Mouse (Mus musculus): ENCODE results near the gene Rint1.
"Not testable (repeated sequence)": the region's sequence is repeated elsewhere in the genome, so short reads cannot be mapped to it uniquely, and the experiment has no call there.

Gene Rint1

GRCm38 (mm10) chr5:23826321-23827004 lies 39.0 kb downstream of the Rint1 start:
- DNase-seq (ENCODE audit: low spot score), result peak; percentile 85

DNA sequence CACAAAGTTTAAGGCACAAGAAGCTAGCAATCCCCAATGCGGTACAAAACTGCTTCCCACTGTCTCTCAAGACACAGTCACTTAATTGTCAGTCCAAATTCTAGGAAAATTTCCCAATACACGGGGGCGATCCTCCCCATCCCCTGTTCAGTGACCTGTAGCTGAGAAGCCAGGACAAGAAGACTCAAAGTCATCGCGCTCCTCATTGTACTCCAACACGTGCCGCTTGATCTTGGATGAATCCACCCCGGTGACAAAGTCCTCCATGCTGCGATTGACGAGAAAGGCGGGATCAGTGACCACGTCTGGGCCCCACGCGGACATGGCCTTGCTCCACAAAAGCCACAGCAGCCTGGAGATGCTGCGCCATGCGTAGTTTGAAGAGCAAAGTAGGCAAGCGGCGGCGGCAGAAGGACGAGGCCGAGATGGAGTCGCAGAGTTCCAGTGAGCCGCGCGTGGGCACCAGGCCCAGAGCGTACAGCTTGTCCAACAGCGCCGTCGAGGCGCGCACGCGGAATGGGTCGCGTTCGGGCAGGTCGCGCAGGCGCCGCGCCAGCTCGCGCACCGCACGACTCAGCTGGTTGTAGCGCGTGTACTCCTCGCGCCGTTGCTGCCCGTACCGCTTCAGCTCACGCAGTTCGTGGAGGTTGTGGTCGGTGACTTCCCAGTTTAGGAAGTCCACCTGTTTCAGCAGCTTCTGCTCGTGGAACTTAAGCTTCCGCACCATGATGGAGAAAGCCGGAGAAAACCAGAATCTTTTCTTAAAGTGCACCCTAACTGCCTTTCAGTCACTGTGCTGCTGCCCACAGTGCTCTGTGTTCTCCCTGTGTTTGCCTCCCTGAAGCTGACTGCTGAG lies 43.6 kb downstream of the Rint1 start:
- peak; percentile 64 for DNase-seq (ENCODE audit: low spot score)

GRCm38 (mm10) chr5:23835691-23836090 lies 48.2 kb downstream of the Rint1 start:
- not testable (repeated sequence) for DNase-seq (ENCODE audit: low spot score)

- no peak for DNase-seq (ENCODE audit: low spot score)
These were observed 50.6 kb downstream of the Rint1 start for GRCm38 (mm10) chr5:23838158-23838557.

DNA sequence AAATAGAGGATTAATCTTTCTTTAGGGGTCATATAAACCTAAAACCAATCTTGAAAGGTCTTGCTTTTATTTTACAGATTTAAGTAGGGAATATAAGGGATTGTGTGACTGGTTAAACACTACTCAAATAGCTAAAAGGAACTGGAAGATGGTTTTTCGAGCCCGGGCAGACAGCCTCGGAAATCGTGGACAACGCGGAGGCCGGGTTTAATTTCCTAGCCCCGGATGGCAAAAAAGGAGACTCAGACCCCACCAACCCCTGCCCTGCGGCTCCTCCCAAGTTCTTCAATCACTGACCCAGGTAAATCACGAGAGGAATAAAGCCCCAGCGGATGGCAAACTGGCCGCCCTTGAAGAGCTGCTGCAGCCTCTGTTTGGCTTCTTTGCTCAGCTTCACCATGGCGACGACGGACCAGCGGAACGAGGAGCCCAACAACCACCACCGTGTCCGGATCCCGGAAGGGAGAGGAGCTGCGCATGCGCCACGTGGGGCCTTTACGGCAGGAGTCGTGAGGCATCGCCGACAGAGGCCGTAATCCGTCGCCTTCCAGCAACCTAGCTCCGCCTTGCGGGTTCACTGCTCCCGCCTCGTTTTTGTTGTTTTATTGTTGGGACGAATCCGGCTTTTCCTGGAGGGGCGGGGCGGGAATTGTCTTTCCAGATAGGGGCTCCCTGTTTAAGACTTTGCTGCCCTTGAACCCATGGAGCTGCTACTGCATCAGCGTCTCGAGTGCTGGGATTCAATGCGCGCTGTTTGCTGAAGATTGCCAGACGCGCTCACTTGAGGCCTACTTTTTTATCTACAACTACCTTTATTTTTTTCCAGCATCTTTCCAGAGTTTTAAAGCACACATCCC lies 56.4 kb downstream of the Rint1 start, which contains the start of gene Tomm7:
TSS of gene Tomm7 (minus strand) at position 488 of the 857 bp plus-strand sequence.
- DNase-seq (ENCODE audit: low spot score), result peak; percentile 97

GRCm38 (mm10) chr5:23844531-23844841 lies 57.0 kb downstream of the Rint1 start:
- DNase-seq (ENCODE audit: low spot score), result peak; percentile 75

- DNase-seq (ENCODE audit: low spot score), result peak; percentile 11
These were observed 57.6 kb downstream of the Rint1 start for GRCm38 (mm10) chr5:23845141-23845540.

- DNase-seq (ENCODE audit: low spot score), result peak; percentile 98
These were observed 63.0 kb downstream of the Rint1 start for GRCm38 (mm10) chr5:23850345-23851159.

DNA sequence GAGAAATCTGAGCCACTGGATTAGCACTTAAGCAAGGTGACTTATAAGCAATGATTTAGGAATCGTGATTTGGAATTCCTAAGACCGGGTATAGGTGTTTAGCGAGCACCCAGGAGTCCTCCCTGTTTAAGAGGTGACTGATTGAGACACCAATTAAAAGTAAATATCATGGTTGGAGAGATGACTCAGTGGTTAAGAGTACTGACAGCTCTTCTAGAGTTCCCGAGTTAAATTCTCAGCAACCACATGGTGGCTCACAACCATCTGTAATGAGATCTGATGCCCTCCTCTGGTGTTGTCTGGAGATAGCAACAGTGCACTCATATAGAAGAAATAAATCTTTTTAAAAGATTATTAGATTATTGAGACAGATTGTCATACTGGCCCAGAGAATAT lies 63.6 kb downstream of the Rint1 start:
- DNase-seq (ENCODE audit: low spot score), result not testable (repeated sequence)

DNA sequence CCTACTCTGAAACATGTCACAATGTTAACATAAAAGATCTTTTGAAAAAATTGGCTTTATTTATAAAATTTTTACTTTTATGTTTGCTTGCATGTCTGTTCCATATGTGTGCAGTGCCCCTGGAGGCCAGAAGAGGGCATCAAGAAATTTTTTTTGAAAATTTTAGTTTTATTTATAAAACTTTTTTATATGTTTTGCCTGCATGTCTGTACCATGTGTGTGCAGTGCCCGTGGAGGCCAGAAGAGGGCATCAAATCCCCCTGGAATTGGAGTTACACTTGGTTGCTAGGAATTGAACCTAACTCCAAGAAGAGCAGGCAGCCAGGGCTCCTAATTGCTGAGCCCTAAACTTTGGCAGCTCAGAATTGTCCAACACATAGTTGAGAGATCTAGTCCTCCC lies 65.4 kb downstream of the Rint1 start:
- peak; percentile 59 for DNase-seq (ENCODE audit: low spot score)

DNA sequence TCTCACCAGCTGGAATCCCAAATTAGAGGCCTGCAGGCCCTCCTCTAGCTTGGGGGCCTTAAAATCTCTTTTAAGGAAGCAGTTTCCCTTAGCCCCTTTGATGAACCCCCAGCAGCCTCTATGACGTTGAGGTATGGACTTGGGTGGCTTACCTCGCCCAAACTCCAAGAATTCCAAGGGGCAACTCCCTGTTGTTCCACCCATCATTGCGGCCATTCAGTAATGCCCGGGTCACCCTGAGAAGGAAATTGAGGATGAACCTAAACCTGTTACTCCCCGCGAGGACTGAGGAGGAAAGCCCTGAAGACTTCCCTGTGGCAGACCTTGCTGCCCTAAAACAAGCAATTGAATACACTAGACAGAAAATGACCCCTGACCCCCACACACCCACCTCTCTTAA lies 68.0 kb downstream of the Rint1 start:
- peak; percentile 21 for DNase-seq (ENCODE audit: low spot score)

DNA sequence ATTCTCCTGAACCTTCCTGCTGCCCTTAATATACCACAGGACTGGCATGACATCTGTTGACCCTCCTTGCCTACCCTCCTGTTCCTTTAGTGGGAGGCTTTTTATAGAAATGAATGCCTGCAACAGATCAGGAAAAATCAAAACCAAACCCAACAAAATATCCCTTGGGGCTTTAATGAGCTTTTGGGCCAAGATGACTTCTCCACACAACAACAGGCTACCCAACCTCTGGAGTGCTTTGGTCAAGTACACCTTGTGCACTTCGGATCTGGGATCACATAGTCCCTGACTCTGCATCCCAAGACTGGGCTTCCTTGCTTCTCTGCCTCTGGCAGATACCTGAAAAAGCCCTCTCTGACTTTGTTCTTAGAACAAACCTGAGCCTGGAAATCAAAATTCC lies 68.7 kb downstream of the Rint1 start:
- DNase-seq (ENCODE audit: low spot score), result peak; percentile 9

DNA sequence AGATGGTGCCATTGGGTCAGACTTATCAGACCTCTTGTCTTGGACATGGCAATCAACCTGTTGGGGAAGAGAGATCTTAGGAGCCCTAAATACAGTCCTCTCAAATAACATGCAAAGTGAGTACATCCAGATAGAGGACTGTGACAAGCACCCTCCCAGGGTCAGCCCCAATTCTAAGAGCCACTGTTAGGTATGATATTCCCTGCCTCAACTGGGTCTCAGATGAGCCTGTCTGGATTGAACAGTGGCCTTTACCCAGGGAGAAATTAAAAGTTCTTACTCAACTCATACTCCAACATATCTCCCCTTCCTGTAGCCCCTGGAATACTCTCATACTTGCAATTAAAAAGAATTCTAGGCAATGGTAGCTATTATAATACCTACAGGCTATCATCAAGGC lies 69.7 kb downstream of the Rint1 start:
- DNase-seq (ENCODE audit: low spot score), result no peak

DNA sequence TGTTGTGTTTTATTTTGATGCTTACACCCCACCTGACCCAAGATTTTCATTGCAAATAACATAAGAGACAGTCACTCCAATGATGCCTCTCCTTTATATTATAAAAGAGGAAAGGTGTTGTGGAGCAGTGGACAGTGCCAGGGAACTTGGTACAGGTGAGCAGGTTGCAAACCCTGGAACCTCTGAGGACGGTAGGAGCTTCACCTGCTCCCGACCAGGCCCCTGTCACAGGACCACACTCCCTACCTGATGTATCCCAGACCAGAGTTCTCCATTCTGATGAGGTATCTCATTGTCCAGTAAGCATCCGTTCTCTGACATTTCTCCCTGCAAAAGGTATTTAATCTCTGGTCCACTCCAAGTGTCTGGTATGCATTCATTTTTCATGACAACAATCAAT lies 70.5 kb downstream of the Rint1 start:
- peak; percentile 23 for DNase-seq (ENCODE audit: low spot score)

- peak; percentile 40 for DNase-seq (ENCODE audit: low spot score)
These were observed 71.1 kb downstream of the Rint1 start for GRCm38 (mm10) chr5:23858643-23859042.

DNA sequence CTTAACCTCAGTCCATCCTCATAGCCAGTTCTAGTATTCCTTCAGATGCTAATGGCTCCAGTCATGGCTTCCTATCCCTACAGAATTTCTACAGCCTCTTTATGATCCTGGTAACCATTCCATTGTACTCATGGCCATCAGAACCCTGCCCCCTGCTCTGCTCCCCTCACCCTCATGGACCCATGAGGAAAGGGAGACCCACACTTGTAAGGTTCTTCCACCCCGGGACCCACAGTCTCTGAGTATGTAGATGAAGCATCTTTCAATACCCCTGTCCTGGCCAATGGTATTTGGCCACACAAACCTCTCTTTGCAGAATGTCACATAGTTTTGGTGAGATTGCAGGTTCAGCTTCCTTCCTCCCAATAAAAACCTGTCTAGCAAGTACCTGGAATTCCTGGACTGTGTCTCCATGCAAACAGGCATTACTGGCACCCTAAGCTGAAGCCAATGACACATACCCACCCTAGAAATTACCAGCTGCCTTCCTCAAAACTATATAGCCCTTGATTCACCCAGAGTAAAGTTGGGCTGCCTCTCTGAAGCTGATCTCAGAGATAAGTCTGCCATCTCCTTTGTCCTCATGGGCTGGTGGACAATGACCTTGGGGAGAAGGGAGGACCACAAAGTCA lies 71.7 kb downstream of the Rint1 start:
- DNase-seq (ENCODE audit: low spot score), result peak; percentile 21

GRCm38 (mm10) chr5:23859896-23860295 lies 72.4 kb downstream of the Rint1 start:
- peak; percentile 28 for DNase-seq (ENCODE audit: low spot score)

- DNase-seq (ENCODE audit: low spot score), result peak; percentile 20
These were observed 74.2 kb downstream of the Rint1 start for GRCm38 (mm10) chr5:23861721-23862120.

GRCm38 (mm10) chr5:23862291-23862690 lies 74.8 kb downstream of the Rint1 start:
- peak; percentile 73 for DNase-seq (ENCODE audit: low spot score)

DNA sequence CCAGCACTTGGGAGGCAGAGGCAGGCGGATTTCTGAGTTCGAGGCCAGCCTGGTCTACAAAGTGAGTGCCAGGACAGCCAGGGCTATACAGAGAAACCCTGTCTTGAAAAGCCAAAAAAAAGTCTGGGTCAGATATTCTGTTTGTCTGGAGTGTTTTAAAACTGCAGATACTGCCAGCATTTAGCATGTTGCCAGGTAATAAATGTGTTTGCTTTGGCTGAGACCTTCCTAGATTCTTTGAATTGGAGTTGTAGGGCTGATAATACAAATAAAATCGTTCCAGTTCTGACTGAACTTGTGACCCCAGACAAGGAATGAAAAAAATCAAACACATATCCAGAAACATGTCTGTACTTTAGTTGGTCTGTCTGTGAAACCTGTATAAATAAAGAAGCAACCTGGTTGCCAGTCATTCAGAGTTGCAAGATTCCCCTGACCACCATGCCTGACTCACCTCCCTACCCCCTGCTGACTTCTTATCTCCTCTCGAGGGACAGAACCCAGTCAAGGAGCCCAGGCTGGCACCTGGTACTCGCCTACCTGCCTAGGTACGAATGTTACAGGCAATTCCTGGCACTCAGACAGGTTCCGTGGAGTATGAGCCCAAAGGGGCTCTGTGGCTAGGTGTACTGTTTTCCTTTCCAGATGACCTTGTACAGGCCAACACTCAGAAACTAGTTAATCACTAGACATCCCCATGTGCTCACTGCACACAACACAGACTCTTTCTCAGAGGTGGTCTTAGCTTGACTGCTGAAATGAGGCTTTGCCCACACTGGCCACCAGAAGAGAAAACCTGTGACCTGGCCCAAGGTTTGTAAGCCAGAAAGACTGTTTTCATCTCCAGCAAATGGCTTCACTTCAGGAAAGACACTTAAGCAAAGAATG lies 75.9 kb downstream of the Rint1 start:
- DNase-seq (ENCODE audit: low spot score), result peak; percentile 37

Data from testis, postnatal 10 days (tissue).